Mouse (Mus musculus): ENCODE data around the gene Casp14.

Casp14 gene

DNA sequence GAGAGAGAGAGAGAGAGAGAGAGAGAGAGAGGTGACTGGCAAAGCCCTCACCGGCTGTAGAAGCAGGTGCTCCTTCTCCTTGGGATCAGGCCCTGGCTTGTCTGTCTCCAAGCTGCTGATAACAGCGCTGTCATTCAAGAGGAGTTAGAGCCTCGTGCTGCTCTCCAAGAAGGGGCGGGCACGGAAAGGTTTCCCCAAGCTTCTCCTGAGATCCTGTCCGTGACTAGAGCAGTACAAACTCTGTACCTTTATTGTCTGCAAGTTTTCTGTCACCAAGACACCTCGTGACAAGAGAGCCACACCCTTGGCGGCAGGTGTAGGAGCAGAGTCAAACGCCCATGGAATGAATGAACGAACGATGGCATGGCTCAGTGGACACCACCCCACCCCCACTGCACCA, at the start of gene Casp14:
Gene Casp14 (minus strand): TSS at position 239 of the 400 bp plus-strand sequence.
- DNase-seq (ENCODE audit: low spot score in 2 of 2), result no peak

DNA sequence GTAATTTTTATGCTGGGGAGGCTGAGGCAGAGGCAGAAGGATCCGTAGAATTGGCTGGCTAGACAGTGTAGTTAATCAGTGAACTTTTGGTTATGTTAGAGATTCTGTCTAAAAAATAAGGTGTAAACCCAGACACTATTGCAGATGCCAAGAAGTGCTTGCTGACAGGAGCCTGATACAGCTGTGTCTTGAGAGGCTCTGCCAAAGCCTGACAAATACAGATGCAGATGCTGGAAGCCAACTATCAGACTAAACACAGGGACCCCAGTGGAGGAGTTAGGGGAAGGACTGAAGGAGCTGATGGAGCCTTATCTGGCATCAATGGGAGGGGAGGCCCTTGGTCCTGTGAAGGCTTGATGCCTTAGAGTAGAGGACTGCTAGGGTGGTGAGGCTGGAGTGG, 47.5 kb upstream of the Casp14 start:
- no peak for DNase-seq (ENCODE audit: low spot score in 2 of 2)

DNA sequence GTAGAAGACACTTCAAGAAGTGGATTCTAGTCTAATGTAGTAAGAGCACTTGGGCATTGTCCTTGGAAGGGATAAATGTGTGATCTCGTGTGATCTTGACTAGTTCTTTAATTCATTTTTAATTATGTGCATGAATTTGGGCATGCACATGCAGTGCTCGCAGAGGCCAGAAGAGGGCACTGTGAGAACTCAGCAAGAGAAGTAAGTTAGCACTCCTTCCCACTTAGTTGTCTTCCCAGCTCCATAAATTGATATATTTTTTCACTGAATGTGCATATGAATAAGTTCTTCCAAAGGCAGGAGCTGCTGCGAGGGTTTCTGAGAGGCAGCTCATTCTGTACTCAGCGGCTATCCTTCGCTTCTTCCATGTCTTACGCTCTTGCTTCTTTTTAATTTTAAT, 37.9 kb upstream of the Casp14 start:
- peak; percentile 87 to 88 for DNase-seq (ENCODE audit: low spot score in 2 of 2)

DNA sequence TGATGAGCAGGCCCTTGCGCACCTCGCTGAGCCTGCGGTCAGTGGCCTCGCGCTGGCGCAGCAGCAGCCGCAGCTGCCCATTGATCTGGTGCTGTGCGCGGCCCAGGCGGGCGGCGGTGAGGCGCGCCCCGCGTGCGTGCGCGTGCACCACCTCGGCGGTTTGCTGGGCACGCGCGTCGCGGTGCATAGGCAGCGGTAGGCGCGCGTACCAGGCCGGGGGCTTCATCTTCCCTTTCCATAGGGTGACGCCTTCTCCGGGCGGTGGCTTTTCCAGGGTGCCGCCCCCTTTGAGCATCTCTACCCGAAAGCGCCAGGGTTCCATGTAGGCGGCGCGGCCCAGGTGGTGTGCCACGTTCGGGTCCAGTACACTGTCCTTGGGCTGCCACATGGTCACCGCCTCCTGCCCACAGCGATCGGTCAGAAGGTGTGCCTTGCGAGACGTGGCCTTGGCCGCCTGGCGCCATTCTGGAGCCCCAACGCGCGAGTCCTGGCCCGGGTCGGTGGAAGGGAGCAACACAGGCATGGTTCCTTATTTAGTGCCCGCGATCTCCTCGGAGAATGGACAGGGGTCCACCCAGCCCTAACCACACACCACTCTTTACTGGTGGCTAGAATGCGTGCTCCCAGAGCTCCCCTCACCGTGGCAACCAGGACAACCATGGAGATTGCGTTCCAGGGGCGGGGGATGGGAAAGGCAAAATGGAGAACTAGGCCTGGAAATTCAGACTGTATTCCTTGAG, 34.5 kb upstream of the Casp14 start, which contains the start of gene Ccdc105:
Gene Ccdc105 (minus strand): TSS at position 614 of the 740 bp plus-strand sequence.
- DNase-seq (ENCODE audit: low spot score in 2 of 2), result peak; percentile 90 to 92

DNA sequence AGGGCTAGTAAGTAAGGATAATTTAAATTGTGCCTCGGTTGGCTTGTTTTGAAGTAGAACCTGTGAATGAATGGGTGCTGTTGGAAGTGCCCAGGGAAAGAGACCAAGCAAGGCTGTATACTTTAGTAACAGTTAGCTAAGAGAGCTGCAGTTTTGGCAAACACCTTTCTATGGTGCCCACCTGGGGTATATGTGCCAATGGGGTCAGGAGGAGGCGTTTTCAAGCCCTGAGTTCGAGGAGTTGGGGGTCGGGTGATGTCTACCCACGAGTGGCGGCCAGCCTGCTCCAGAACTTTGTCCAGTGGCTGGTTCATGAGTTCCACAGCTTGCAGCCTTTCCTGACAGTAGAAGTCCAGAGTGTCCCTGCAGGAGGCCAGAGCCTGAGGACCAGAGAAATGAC, 30.9 kb upstream of the Casp14 start:
- no peak for DNase-seq (ENCODE audit: low spot score in 2 of 2)

DNA sequence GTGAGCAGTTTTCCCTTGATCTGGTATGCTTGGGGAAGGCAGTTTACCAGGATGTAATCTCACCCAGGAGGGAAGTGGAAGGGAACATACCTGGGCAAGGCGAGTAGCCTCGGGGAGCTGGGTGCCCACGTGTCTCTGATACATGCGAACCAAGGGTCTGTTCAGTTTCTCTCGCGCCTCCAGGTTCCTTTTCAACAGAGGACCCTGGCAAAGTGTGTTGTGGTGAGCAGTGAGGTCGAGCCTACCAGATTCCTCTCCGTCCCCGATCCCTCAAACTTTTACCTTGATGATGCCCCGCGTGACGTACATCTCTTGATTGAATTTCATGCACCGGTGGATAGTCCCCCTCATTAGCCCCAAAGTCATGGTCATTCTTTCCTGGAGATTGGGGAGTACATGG, 30.1 kb upstream of the Casp14 start:
- no peak for DNase-seq (ENCODE audit: low spot score in 2 of 2)

DNA sequence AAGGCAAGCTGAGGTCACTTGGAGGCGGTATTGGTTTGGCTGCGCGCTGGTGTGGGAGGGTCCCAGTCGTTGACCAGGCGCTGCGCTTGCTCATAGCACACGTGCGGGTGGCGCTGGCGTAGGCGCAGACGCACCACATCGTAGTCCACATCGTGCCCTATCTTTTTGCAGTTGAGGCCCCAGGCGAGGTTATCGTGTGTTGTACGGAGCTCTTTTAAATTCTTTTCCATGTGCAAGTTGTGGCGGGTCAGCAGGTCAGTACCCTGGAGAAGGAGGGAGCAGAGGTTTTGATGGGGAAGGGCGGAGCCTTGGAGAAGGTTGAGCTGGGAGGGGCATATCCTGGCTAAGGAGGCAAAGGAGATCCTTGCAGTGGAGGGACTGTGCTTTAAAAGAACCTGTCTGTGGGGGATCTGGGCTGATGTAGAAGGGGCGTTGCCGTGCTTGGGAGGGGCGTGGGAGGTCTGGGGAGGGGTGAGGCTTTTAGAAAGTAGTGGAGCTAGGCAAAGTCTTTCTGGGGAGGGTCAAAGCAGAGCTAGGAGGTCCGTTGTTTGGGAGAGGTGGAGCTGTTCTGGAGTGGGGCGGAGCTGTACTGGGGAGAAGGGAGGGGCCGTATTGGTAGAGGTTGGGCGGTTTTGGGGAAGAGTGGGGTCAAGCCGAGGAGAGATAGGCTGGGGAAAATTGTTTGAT, 29.1 kb upstream of the Casp14 start:
- DNase-seq (ENCODE audit: low spot score in 2 of 2), result peak; percentile 66 to 70

DNA sequence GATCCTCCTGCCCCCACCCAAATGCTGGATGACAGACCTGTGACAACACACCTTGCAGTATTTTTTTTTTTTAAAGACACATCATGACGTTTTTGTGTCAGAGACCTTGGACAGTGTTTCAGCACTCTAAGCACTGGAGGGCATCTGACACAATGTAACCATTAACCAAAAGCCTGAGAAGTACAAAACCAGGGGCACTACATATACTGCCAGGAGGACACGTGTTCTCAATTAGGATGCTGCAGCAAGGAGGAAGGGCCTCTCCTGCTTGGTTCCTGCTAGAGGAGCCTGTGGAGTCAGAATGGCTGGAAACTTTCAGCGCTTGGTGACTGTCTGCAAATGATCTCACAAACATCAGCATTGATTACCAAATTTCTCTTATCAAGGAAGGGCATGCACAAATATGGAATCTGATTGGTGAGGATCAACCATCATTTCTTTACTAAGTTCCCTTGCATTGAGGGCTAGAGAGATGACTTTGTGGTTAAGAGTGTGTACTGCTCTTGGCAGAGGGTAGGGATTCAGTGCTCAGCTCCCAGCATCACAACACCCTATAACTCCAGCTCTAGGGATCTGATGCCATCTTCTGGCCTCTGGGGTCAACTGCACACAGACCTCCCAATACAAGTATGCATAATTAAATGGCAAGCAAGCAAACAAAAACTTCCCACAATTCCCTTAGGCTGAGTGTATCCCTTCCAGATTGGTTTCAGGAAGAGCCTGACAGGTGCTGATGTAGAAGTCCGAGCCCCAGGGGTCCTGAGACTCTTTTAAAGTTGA, 27.5 kb upstream of the Casp14 start:
- DNase-seq (ENCODE audit: low spot score in 2 of 2), result no peak

DNA sequence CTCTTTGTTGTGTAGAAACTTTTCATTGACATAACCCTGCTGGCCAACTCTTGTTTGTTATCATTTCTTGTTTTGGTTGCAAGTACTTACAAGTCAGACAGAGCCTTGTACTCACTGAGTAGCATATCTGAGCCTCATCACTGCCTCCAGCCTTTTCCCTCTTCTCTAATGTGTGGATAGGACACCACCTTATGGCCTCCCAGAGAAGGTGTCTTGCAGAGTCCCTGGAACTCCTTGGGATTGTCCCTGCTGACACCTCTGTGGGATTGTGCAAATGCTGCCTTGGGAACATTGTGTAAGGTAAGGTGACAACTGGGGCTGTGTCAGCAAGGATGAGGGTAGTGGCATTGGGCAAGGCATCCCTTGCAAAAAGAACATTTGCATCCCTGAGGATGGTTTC, 25.6 kb upstream of the Casp14 start:
- DNase-seq (ENCODE audit: low spot score in 2 of 2), result no peak

DNA sequence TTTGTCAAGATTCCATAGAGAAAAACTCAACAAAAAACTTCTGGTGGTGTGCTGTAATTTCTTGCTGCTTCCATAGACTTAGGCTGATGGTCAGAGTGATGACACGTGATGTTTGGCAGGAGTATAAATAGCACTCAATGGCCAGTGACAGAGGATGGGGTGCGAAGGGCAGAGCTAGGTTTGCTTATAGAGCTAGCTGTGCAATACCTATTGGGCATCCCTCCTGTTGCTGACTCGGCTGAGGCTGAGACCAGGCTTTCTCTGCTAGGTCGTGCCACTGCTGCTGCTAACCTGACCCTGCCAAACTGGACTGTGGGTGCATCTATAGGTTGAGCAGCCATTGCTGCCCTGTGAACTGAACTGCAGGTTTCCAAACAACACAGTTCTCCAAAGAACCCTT, 21.7 kb upstream of the Casp14 start:
- DNase-seq (ENCODE audit: low spot score in 2 of 2), result no peak

DNA sequence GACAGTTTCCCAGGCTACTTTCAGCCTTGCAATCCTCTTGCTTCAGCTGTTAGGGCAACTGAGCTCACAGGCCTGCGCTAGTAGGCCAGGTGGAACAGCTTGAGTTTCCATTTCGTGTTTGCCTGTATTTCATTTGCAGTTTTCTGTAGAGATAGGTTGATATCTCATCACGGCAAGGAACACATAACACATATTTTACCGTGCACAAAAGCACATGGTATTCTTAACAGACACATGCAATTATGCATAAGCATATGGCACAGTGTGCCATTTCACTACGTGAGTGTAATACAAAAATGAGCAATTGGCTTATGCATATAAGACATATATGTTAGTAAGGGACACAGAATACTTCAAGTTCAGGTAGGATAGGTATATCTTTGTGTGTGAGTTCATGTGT, 9.8 kb upstream of the Casp14 start:
- no peak for DNase-seq (ENCODE audit: low spot score in 2 of 2)

DNA sequence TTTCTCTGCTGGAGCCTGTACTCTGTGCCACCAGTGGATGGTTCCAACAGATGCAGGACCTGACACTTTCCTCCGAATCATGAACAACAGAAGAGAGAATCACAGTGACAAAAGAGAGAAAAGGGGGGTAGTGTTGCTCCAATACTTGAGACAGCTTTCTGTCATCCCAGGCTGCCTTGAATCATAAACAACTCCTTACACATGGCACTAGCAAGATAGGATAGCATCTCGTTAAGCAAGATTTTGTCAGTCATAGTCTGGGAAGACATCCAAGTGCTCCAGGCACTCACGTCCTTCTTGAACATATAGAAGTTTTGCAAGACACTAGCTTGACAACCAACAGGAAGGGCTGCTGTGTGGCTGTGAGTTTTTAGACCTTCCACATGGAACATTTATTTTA, 8.9 kb upstream of the Casp14 start:
- peak in 1 of 2 experiments; percentile 67 for DNase-seq (ENCODE audit: low spot score in 2 of 2)

DNA sequence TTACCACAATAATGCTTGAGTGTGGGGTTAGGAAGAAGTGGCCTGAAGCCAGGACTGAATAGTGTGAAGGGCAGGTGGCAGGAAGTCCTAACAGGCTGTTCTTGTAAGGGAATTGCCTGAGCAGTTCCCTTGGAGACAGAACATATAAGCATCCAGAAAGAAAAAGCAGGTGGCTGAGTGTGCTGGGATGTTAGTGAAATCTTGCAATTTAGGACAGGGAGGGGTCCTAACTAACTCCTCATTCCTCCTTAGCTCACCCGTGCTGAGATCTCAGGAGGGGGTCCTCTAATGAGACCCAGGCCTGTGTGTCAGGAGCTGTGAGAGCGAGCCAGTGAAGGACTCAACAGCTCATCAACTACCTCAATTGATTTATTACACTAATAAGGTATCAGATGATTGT, 5.3 kb upstream of the Casp14 start:
- peak in 1 of 2 experiments; percentile 32 for DNase-seq (ENCODE audit: low spot score in 2 of 2)

DNA sequence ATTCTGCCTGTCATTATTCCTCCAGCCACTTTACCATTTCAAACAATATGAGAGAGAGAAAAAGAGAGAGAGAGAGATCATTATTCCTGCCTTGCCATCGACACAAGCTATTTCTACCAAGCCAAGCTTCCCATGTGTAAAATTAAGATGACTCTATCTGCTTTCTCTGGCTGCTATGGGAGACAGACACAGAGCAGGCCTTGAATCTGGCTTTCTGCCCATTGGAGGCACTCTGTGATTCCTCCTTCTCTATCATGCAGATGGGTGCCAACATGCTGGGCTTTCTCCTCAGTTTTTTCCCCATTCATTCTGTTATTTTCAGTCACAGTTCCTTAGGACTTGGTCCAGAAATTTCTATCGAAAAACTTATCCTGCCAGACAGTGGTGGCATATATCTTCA, 4.6 kb upstream of the Casp14 start:
- DNase-seq (ENCODE audit: low spot score in 2 of 2), result peak; percentile 77 to 86

DNA sequence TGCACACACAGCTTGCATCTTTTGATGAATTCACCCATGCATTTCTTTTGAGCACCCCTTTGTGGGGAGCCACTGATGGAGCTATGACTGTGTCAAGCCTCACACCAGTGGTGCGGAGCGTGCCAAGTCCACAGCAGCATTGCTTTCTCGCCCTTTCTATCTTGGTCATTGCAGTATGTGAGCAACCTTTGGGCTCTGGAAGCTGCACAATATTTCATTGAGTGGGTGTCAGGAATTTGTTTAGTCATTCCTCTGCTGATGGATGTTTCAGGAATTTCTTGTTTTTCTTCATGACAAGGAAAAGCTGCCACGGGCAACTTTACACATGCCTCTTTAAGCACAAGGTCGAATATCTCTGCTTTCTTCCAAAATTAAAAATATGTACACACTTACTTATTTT, 3.9 kb upstream of the Casp14 start:
- no peak for DNase-seq (ENCODE audit: low spot score in 2 of 2)

DNA sequence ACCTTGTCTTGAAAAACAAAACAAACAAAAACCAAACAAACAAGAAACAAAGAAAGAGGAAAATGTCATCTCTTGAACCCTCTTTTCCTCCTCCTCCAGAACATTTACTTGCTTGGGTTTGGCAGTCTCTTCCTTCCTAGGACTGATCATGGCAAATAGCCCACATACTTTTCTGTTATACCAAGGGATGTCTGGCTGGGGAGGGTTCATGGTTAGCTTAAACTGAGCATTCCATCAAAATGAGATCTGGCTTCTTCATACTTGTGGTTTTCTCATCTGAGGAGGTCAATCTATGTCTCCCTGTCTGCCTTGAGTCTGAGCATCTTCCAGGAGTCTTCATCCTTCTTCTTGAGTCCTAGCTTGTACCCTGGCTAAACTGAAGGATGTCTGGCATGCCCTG, 1.9 kb downstream of the Casp14 start:
- DNase-seq (ENCODE audit: low spot score in 2 of 2), result no peak

DNA sequence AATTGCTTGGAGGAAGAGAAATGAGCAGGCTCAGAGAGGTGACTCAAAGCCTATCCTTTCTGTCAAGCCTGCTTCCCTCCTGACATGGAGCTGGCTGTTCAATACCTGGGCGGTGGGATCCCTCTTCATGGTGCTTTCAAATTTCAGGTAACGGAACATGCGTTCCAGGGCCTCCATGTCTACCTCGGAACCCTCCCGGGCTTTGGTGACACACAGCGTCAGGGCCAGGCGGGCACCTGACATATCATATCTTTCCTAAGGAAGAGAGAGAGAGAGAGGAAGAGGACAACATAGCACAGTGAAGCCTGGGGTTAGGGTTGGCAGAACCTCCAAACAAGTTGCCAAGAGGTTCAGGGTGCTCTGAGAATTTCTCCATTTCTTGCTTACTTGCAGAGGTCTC, 2.9 kb downstream of the Casp14 start:
- DNase-seq (ENCODE audit: low spot score in 2 of 2), result no peak

DNA sequence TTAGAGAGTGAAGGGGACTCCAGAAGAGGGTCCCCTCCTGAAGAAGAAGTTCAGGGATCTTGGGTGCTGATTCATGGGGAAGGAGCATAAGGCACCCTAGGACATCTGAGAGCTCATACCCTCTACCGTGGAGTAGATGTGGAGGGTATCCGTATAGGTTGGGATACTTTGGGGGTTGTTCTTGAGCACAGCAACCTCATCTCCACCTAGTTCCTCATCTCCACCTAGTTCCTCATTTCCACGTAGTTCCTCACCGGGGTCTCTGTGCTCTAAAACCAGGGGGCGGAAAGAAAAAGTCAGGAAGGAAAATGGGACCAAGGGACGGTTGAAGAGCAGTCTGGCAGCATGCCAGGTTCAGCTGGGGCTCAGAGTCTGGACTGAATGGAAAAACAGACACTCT, 4.0 kb downstream of the Casp14 start:
- DNase-seq (ENCODE audit: low spot score in 2 of 2), result no peak

DNA sequence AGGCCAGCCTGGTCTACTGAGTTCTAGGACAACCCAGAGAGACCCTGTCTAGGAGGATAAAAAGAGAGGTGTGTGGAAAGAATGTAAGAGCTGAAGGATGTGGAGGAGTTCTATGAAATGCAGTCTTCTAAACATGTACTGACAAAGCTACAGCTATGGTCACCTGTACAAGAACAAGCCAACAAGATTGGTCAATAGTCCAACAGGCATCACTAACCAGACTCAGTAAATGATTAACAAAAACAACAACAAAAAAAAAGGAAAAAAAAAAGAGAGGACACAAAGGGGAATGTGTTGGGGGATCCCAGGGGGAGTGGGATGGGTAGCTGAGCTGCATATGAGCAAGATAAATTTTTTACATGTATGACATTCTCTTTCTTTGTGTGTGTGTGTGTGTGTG, 7.4 kb downstream of the Casp14 start:
- no peak for DNase-seq (ENCODE audit: low spot score in 2 of 2)

DNA sequence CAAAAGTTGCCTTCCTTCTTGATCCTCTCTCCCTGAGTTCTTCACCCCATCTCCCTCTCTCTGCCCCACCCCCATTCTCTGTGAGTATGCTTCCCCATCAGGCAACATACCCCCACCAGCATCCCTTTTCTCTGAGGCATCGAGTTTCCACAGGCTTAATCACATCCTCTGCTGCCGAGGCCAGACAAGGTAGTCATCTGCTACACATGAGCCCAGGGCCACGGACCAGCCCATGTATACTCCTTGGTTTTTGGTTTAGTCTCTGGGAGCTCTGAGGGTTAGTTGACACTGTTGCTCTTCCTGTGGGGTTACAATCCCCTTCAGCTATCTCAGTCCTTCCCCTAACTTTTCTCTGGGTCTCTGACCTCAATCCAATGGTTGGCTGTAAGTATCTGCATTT, 17.2 kb downstream of the Casp14 start:
- no peak for DNase-seq (ENCODE audit: low spot score in 2 of 2)

DNA sequence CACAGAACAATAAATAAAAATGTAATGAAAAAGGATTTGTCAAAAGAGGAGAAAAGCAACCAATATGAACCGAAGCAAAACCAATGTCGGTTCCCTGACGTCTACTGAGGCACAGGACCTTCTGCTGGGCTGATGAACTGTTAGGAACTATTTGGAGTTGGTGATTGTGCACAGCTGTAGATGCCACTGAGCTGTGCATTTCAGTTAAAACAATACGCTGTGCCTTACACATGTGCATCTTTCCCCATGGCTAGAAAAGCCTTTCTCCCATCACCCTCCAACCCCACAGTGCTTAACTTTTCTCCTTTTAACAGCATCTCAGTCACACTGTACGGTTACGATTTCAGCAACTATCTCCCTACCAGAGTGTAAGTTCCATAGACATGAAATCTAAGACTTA, 28.1 kb downstream of the Casp14 start:
- no peak for DNase-seq (ENCODE audit: low spot score in 2 of 2)

DNA sequence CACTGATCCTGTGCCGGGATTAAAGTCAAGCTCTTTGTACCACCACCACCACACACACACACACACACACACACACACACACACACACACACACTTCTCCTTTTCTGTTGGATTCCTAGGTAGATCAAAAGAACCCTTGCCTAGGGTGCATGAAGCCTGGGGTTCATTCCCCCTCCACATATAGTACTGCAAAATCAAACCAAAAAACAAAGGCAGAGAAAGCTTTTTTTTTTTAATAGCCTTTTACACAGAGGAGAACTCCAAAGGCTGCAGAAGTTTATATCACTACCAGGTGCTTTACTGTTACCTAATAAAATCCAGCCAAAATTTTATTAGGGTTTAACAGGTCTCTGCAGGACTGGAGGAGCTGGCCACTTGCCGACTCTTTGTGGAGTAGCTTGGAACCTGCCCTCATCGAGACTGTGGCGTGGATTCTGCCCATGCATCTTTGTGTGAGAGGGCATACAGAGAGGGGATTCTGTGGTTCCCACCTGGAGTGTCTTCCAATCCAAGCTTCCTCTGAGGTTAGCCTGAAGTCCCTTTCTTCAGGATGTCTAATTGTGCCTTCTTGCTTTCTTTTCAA, 31.0 kb downstream of the Casp14 start:
- no peak for DNase-seq (ENCODE audit: low spot score in 2 of 2)
